Mouse (Mus musculus) limb, embryonic 14.5 days (tissue): ENCODE measurements around the gene Nxn. TPM values are rescaled to one million over a fixed set of nuclear protein-coding genes. Genes with fewer than 3 reads are reported as not detected.

Experiments
- ATAC-seq: fragments of 200-750 bp; cut with Nextera tagmentation; 2 replicates; pipeline ENCODE4 v1.8.0; 2017; ENCODE audit warnings: low read depth, moderate number of reproducible peaks, moderate TSS enrichment; ENCODE audit not compliant: low FRiP score
- DNase-seq: peaks from one replicate; pipeline ENCODE4 v3.0.0-alpha.2; 2015; ENCODE audit warnings: low spot score
- H3K27ac ChIP-seq: fragments of 300-500 bp; sonication (generic); replicated peaks from 2 replicates; pipeline ENCODE4 v1.5.1; 2014; ENCODE audit warnings: low read depth, mild to moderate bottlenecking, low read length, moderate library complexity, mixed read lengths
- H3K27me3 ChIP-seq: fragments of 300-500 bp; sonication (generic); 2 replicates; pipeline ENCODE4 v1.6.1; 2014; ENCODE audit warnings: low read length, mixed read lengths; ENCODE audit not compliant: control insufficient read depth, insufficient read depth
- H3K36me3 ChIP-seq: fragments of 300-500 bp; sonication (generic); 2 replicates; pipeline ENCODE4 v1.6.1; 2014; ENCODE audit warnings: mild to moderate bottlenecking, low read length, moderate library complexity, mixed read lengths; ENCODE audit not compliant: control insufficient read depth, insufficient read depth
- H3K4me1 ChIP-seq: fragments of 300-500 bp; sonication (generic); 2 replicates; pipeline ENCODE4 v1.6.1; 2014; ENCODE audit warnings: antibody characterized with exemption, low read length, mixed read lengths; ENCODE audit not compliant: control insufficient read depth, insufficient read depth
- H3K4me2 ChIP-seq: fragments of 300-500 bp; sonication (generic); replicated peaks from 2 replicates; pipeline ENCODE4 v1.6.1; 2014; ENCODE audit warnings: low read depth, mild to moderate bottlenecking, low read length, moderate library complexity; ENCODE audit not compliant: severe bottlenecking
- H3K4me3 ChIP-seq: fragments of 300-500 bp; sonication (generic); replicated peaks from 2 replicates; pipeline ENCODE4 v1.5.1; 2014; ENCODE audit warnings: low read length
- H3K9ac ChIP-seq: fragments of 300-500 bp; sonication (generic); 2 replicates; pipeline ENCODE4 v1.6.1; 2014; ENCODE audit warnings: mild to moderate bottlenecking, low read depth, low read length, moderate library complexity; ENCODE audit not compliant: severe bottlenecking
- H3K9me3 ChIP-seq: fragments of 300-500 bp; sonication (generic); 2 replicates; pipeline ENCODE4 v1.6.1; 2016; ENCODE audit warnings: low read length; ENCODE audit not compliant: control insufficient read depth
- POLR2A ChIP-seq: fragments of 200-500 bp; IDR thresholded peaks from 2 replicates; pipeline ENCODE4 v1.8.0; 2012; ENCODE audit warnings: inconsistent platforms, mild to moderate bottlenecking, moderate library complexity, borderline replicate concordance; ENCODE audit not compliant: insufficient read depth, insufficient read length; ENCODE audit errors: extremely low read depth
- WGBS: fragments of 180-500 bp; shearing (Covaris S2); extraction: QIAGEN DNeasy Blood & Tissue Kit; methylation state at CpG from one replicate; pipeline ENCODE4 v1.1.7; 2014; 5-methylcytosine and 5-hydroxymethylcytosine counted together
- polyA plus RNA-seq, 2 experiments: library from polyadenylated mRNA; depleted of rRNA in 1 of 2; stranded (reverse) in 1 of 2; unstranded in 1 of 2; fragments of >200 nt; fragmentation: Nextera tagmentation in 1 of 2; extraction: Ambion mirVana in 1 of 2; gene quantifications; 2 replicates each; pipeline versions ENCODE4 v1.2.1 to v1.2.3; 2012 to 2014

Nxn gene
- polyA plus RNA-seq, 2 experiments, result 69.9 to 78.1 TPM

- Histone ChIP-seq H3K4me1 (peaks cover 39% of the 10 kb centered on the region), H3K27ac (no peak overlapping the region)
- ATAC-seq, result no peak
These were observed 78.5 kb downstream of the Nxn start for GRCm38 (mm10) chr11:76320475-76320874.

GRCm38 (mm10) chr11:76319714-76320435, 79.1 kb downstream of the Nxn start:
- no peak overlapping the region for H3K27ac ChIP-seq
- ATAC-seq, result no peak
- TF ChIP-seq POLR2A, result no peak
- no peaks in the 10 kb centered on the region for H3K36me3 ChIP-seq
- H3K4me1 ChIP-seq, result peaks cover 33% of the 10 kb centered on the region
- no peak overlapping the region for H3K9ac ChIP-seq
- no peak for DNase-seq
- 50% methylated on average over 9 of the region's 9 CpGs for WGBS
- no peak overlapping the region for H3K4me3 ChIP-seq
- H3K9me3 ChIP-seq, result no peaks in the 10 kb centered on the region
- H3K27me3 ChIP-seq, result no peaks in the 10 kb centered on the region
- H3K4me2 ChIP-seq, result no peak overlapping the region

More at GRCm38 (mm10) chr11:76320475-76320874, 78.5 kb downstream of the Nxn start:
- H3K27me3 ChIP-seq, result no peaks in the 10 kb centered on the region
- no peak for DNase-seq
- no peak overlapping the region for H3K9ac ChIP-seq
- no peak overlapping the region for H3K4me3 ChIP-seq
- no peaks in the 10 kb centered on the region for H3K9me3 ChIP-seq
- H3K4me2 ChIP-seq, result no peak overlapping the region
- TF ChIP-seq POLR2A, result no peak
- 77% methylated on average over 9 of the region's 9 CpGs for WGBS
- H3K36me3 ChIP-seq, result no peaks in the 10 kb centered on the region

- Histone ChIP-seq H3K9ac (no peak overlapping the region), H3K4me1 (peaks cover 21% of the 10 kb centered on the region), H3K4me2 (no peak overlapping the region), H3K4me3 (no peak overlapping the region), H3K27ac (no peak overlapping the region), H3K27me3 (no peaks in the 10 kb centered on the region), H3K9me3 (no peaks in the 10 kb centered on the region), H3K36me3 (no peaks in the 10 kb centered on the region)
- 54% methylated on average over 2 of the region's 2 CpGs for WGBS
- TF ChIP-seq POLR2A, result no peak
- no peak for ATAC-seq
- DNase-seq, result no peak
These were observed 81.0 kb downstream of the Nxn start for GRCm38 (mm10) chr11:76317904-76318303.

GRCm38 (mm10) chr11:76315785-76316444, 83.0 kb downstream of the Nxn start:
- no peak for DNase-seq
- H3K4me3 ChIP-seq, result no peak overlapping the region
- WGBS, result 87% methylated on average over 5 of the region's 5 CpGs
- no peak overlapping the region for H3K27ac ChIP-seq
- no peak overlapping the region for H3K9ac ChIP-seq
- ATAC-seq, result no peak
- H3K27me3 ChIP-seq, result no peaks in the 10 kb centered on the region
- no peaks in the 10 kb centered on the region for H3K36me3 ChIP-seq
- H3K4me2 ChIP-seq, result no peak overlapping the region
- TF ChIP-seq POLR2A, result no peak
- peaks cover 36% of the 10 kb centered on the region for H3K4me1 ChIP-seq
- no peaks in the 10 kb centered on the region for H3K9me3 ChIP-seq

- peaks cover 40% of the 10 kb centered on the region for H3K4me1 ChIP-seq
- H3K36me3 ChIP-seq, result no peaks in the 10 kb centered on the region
- no peak overlapping the region for H3K27ac ChIP-seq
- H3K27me3 ChIP-seq, result no peaks in the 10 kb centered on the region
- no peak overlapping the region for H3K4me2 ChIP-seq
- no peak for ATAC-seq
- H3K9ac ChIP-seq, result no peak overlapping the region
- H3K9me3 ChIP-seq, result no peaks in the 10 kb centered on the region
- TF ChIP-seq POLR2A, result no peak
- WGBS, result 83% methylated on average over 4 of the region's 4 CpGs
- no peak for DNase-seq
- no peak overlapping the region for H3K4me3 ChIP-seq
These were observed 84.2 kb downstream of the Nxn start for GRCm38 (mm10) chr11:76314741-76315140.
